Mouse (Mus musculus): ENCODE data around the gene Gm382.

DNA sequence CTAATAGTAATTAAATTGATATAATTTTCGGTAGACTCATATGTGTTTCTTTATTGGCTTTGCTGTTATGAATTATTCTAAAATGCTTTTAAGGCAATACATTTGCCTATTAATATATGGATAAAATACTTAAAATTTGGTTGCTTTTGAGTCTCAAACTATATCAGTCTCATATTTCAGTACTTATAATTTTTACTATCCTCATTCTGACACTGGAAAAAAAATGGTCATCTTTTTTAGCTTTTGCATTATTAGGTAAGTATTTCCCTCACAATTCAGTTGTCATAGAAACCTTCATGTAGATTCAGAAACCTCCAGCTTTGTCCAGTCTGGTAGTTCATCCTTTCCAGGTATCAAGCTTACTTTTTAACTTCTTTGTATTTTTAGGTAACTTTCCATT, at the start of gene Gm382:
- TF ChIP-seq CHD2 (IDR thresholded peaks at IDR 0.05; ENCODE audit: low read depth, low read length) (no peak), HCFC1 (IDR thresholded peaks at IDR 0.05; ENCODE audit: borderline replicate concordance, insufficient read depth, low read length) (no peak), MAFK (IDR thresholded peaks at IDR 0.05; ENCODE audit: insufficient read depth, low read depth, low read length) (no peak)
